Mouse (Mus musculus) mature B cell (primary cell): Measurements from ENCODE around the gene Lrrc10.
"Not testable (repeated sequence)": the region's sequence is repeated elsewhere in the genome, so short reads cannot be mapped to it uniquely, and the experiment has no call there.

Experiments used
- in situ Hi-C: fragments of 300-500 bp; cut with MboI; formaldehyde crosslinking; loops from 2 replicates; pipeline ENCODE4 v1.14.3; 2019

Gene Lrrc10

GRCm38 (mm10) chr10:117043497-117044166 is 1.5 kb upstream of the Lrrc10 start:
- in situ Hi-C loops: not testable (repeated sequence)

DNA sequence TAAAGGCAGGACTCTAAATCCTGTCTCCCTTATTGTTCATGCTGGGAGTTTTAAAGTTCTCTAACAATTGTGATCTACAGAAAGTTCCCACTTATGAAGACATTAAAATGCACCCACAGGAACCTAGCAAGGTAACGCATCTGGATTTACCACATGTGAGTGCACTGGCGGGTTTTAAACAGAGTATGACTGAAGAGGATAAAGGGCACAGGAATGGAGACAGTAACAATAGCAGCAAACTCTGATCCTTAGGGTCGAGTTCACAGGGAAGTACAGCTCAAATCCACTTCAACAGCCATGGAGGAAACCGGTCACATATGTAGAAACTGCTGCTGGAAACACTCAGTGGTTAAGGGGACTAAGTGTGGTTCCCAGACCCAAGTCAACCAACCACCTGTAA is 4.1 kb downstream of the Lrrc10 start:
- in situ Hi-C loops: no loop called here

DNA sequence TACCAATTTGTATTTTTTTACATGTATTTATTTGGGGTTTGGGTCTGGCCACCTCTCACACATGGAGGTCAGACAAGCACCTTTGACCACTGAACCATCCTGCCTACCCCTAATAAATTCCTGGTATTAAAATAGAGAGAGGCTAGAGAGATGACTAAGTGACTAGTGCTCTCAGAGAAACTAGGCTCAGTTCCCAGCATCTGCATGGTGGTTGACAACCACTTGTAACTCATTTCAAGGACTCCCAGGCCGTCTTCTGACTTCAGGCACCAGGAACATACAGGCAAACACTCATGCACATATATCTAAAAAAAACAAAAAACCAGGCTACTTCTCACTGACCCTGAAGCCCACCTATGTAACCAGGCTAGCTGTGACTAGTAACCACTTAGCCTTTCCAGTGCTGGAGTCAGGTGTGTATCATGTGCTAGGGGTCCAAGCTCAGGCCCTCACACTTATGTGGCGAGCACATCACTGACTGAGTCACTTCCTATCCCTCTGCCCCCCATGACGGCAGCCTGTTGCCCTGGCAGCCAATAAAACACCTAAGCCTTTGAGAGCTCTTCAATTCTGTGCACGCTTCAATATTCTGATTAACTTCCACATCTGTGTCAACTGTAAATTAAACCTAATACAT is 4.9 kb downstream of the Lrrc10 start:
- in situ Hi-C loops: no loop called here

- in situ Hi-C loops: no loop called here
Measured at GRCm38 (mm10) chr10:117055668-117056067, 10.5 kb downstream of the Lrrc10 start.

GRCm38 (mm10) chr10:117062894-117063253 is 17.7 kb downstream of the Lrrc10 start:
- in situ Hi-C loops: loop anchor here (10.0 kb wide), 1 partner anchor 152 kb away; no protein-coding TSS in a partner anchor

DNA sequence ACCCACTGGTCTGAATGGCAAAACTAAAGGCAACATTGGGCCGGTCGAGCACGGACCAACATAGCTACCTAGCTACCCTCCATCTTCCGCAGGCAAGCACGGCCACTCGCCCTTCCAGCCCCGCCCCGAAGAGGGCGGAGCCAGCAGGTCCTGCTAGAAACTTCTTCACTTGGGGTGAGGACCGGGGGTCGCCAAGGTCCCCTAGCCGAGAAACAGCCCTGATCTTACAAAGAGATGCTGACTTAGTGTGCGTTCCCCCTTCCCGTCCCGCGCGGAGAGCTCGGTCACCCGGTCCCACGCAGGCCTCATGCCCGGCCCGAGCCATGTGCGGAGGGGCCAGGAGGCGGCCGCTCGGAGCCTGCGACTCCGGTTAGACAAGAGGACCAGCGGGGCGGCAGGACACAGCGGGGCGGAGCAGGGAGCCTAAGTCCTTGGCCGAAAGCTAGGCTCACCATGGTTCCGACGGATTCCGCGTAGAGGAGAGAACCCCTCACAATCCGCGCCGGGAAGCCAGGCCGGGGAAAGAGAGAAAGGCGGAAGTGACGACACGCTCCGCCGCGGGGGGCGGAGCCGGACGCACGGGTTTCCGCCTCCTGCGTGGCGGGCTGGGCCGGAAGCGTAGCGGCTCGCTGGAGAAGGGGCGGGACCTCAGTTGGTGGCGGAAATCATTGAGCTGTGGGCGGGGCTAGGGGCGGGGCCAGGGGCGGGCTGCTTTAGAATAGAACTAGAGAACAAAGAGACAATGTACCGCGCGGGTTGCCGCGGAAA is 18.3 kb downstream of the Lrrc10 start, which contains the start of gene Cct2:
Gene Cct2 (minus strand): TSS at position 561 of the 768 bp plus-strand sequence.
- in situ Hi-C loops: loop anchor here (10.0 kb wide), 1 partner anchor 151 kb away; no protein-coding TSS in a partner anchor

GRCm38 (mm10) chr10:117064076-117064475 is 18.9 kb downstream of the Lrrc10 start:
- in situ Hi-C loops: loop anchor here (10.0 kb wide), 1 partner anchor 151 kb away; no protein-coding TSS in a partner anchor

DNA sequence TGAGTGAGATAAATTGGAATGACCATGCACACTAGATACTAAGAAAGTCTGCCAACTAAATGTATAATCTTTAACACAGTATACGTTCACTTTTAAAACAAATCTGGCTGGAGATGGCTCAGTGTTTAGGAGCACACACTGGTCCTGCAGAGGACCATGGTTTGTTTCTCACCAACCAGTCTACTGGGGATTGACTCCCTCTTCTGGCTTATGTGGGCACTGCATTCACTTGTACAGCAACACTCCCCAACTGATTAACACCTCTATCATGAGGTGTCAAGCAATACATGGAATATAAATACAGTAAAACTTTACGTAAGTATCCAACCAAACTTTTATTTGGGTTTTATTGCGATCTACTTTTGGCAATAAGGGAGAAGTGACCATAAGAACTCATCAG is 24.0 kb downstream of the Lrrc10 start:
- in situ Hi-C loops: loop anchor here (10.0 kb wide), 1 partner anchor 146 kb away; no protein-coding TSS in a partner anchor

- in situ Hi-C loops: no loop called here
Measured at GRCm38 (mm10) chr10:117072191-117072888, 27.2 kb downstream of the Lrrc10 start.

GRCm38 (mm10) chr10:117073176-117073575 is 28.0 kb downstream of the Lrrc10 start:
- in situ Hi-C loops: no loop called here

GRCm38 (mm10) chr10:117078284-117078683 is 33.1 kb downstream of the Lrrc10 start:
- in situ Hi-C loops: no loop called here

DNA sequence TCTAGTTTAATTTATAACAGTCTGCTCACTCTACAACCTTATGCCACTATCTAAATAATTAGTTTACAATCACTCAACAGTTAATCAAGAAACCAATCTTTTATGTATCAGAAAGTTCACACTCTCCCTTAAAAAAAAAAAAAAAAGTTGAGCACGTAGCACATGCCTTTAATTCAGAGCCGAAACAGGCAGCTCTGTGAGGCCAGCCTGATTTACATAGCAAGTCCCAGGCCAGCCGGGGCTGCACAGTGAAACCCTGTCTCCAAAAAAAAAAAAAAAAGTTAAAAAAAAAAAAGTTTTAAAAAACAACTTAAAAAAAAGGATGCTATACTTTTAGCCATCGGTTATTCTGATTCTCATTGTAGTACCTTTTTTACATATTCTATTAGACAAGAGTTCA is 36.2 kb downstream of the Lrrc10 start:
- in situ Hi-C loops: no loop called here

- in situ Hi-C loops: no loop called here
Measured at GRCm38 (mm10) chr10:117081914-117082359, 36.8 kb downstream of the Lrrc10 start.

GRCm38 (mm10) chr10:117089628-117090027 is 44.5 kb downstream of the Lrrc10 start:
- in situ Hi-C loops: no loop called here

GRCm38 (mm10) chr10:117094504-117095329 is 49.6 kb downstream of the Lrrc10 start:
- in situ Hi-C loops: no loop called here

- in situ Hi-C loops: no loop called here
Measured at GRCm38 (mm10) chr10:117096096-117096495, 51.0 kb downstream of the Lrrc10 start.
